Comparison of ENCODE assay signal across 31 mouse cellular contexts in genomic region chr2:44849666-44850065, GRCm38 (mm10).
"Had no signal": no experiment of that assay in that cellular context is flagged by ENCODE, and none has a peak within 500 bp of the region (broad histone marks: within the 10 kb centered on the region; RNA-seq: fewer than 3 reads in every experiment).

No protein-coding gene starts in this region.

- ATAC-seq: liver, embryonic 12.5 days; liver, postnatal 0 days; lung, postnatal 0 days; midbrain, embryonic 13.5 days; midbrain, embryonic 15.5 days; midbrain, embryonic 16.5 days had no signal

- H3K4me3 ChIP-seq: limb, embryonic 10.5 days; limb, embryonic 12.5 days; limb, embryonic 13.5 days; limb, embryonic 15.5 days; liver, embryonic 12.5 days; liver, embryonic 13.5 days; liver, embryonic 15.5 days; lung, embryonic 15.5 days; megakaryocyte, embryonic 14.5 days; midbrain, embryonic 10.5 days; midbrain, embryonic 12.5 days; midbrain, embryonic 13.5 days; midbrain, embryonic 15.5 days; myocyte; neural tube, embryonic 12.5 days; neural tube, embryonic 13.5 days had no signal

- H3K27ac ChIP-seq: limb, embryonic 10.5 days; limb, embryonic 12.5 days; limb, embryonic 13.5 days; limb, embryonic 15.5 days; liver, embryonic 12.5 days; liver, embryonic 13.5 days; liver, embryonic 14.5 days; liver, embryonic 15.5 days; lung, embryonic 15.5 days; macrophage; midbrain, embryonic 10.5 days; midbrain, embryonic 12.5 days; midbrain, embryonic 13.5 days; midbrain, embryonic 15.5 days; neural tube, embryonic 12.5 days; neural tube, embryonic 13.5 days had no signal

- H3K4me1 ChIP-seq: limb, embryonic 10.5 days; limb, embryonic 12.5 days; limb, embryonic 13.5 days; limb, embryonic 15.5 days; liver, embryonic 12.5 days; liver, embryonic 13.5 days; liver, embryonic 15.5 days; lung, embryonic 15.5 days; midbrain, embryonic 10.5 days; midbrain, embryonic 12.5 days; midbrain, embryonic 13.5 days; midbrain, embryonic 15.5 days; neural tube, embryonic 12.5 days; neural tube, embryonic 13.5 days had no signal

- DNase-seq: left cerebral cortex, postnatal 4 days; liver; liver, embryonic 13.5 days; liver, postnatal 0 days; lung, adult 18-20 months; lung, adult 2 months; lung, embryonic 14.5 days; lung, postnatal 10 days; lung, postnatal 14 days; lung, postnatal 36 days; lung, postnatal 4 days; midbrain, embryonic 14.5 days had no signal
